Mouse (Mus musculus) lung, postnatal 0 days (tissue): ENCODE data around the gene Mybph. TPM values are rescaled to one million over a fixed set of nuclear protein-coding genes. Genes with fewer than 3 reads are reported as not detected.

Source experiments
- ATAC-seq: fragments of 200-750 bp; cut with Nextera tagmentation; 2 replicates; pipeline ENCODE4 v1.8.0; 2017; ENCODE audit warnings: moderate library complexity
- DNase-seq: peaks from one replicate; pipeline ENCODE4 v3.0.0-alpha.2; 2016; ENCODE audit warnings: low spot score
- H3K27ac ChIP-seq: fragments of 300-500 bp; sonication (generic); 2 replicates; pipeline ENCODE4 v1.5.1; 2014; ENCODE audit warnings: antibody characterized with exemption, mild to moderate bottlenecking, low read length, mixed read lengths
- H3K27me3 ChIP-seq: fragments of 300-500 bp; sonication (generic); replicated peaks from 2 replicates; pipeline ENCODE4 v1.6.1; 2014; ENCODE audit warnings: low read length, mixed read lengths; ENCODE audit not compliant: insufficient read depth
- H3K36me3 ChIP-seq: fragments of 300-500 bp; sonication (generic); 2 replicates; pipeline ENCODE4 v1.6.1; 2014; ENCODE audit warnings: low read length, mixed read lengths; ENCODE audit not compliant: insufficient read depth
- H3K4me1 ChIP-seq: fragments of 300-500 bp; sonication (generic); 2 replicates; pipeline ENCODE4 v1.6.1; 2014; ENCODE audit warnings: antibody characterized with exemption, low read depth, low read length, mixed read lengths; ENCODE audit not compliant: insufficient read depth
- H3K4me2 ChIP-seq: fragments of 300-500 bp; sonication (generic); replicated peaks from 2 replicates; pipeline ENCODE4 v1.6.1; 2014; ENCODE audit warnings: low read depth, mild to moderate bottlenecking, low read length, moderate library complexity, mixed read lengths
- H3K4me3 ChIP-seq: fragments of 300-500 bp; sonication (generic); 2 replicates; pipeline ENCODE4 v1.5.1; 2014; ENCODE audit warnings: low read depth, low read length
- H3K9ac ChIP-seq: fragments of 300-500 bp; sonication (generic); replicated peaks from 2 replicates; pipeline ENCODE4 v1.6.1; 2014; ENCODE audit warnings: low read depth, mild to moderate bottlenecking
- H3K9me3 ChIP-seq: fragments of 300-500 bp; sonication (generic); 2 replicates; pipeline ENCODE4 v1.6.1; 2016; ENCODE audit warnings: low read length, mixed read lengths
- CTCF ChIP-seq: IDR thresholded peaks from 2 replicates; pipeline ENCODE4 v1.5.1; 2016; ENCODE audit warnings: antibody characterized with exemption, mild to moderate bottlenecking
- EP300 ChIP-seq: IDR thresholded peaks from 2 replicates; pipeline ENCODE4 v1.6.1; 2016; ENCODE audit warnings: antibody characterized with exemption, mild to moderate bottlenecking, control low read depth
- WGBS: fragments of 180-500 bp; shearing (Covaris S2); extraction: QIAGEN DNeasy Blood & Tissue Kit; methylation state at CpG from one replicate; pipeline ENCODE4 v1.1.7; 2014; 5-methylcytosine and 5-hydroxymethylcytosine counted together
- polyA plus RNA-seq: library from polyadenylated mRNA; unstranded; fragments of >200 nt; fragmentation: Nextera tagmentation; extraction: Ambion mirVana; gene quantifications from 2 replicates; pipeline ENCODE4 v1.2.1, GENCODE M21; 2015

The Mybph gene
- polyA plus RNA-seq, 1 experiment from 2014 or later = 0.18 TPM

GRCm38 (mm10) chr1:134164454-134164853, 28.8 kb upstream of the Mybph start:
- ATAC-seq (peak; percentile 76), DNase-seq (peak; percentile 90)
- Histone ChIP-seq H3K4me3 (no peak overlapping the region), H3K36me3 (no peaks in the 10 kb centered on the region), H3K4me2 (no peak overlapping the region), H3K9me3 (no peaks in the 10 kb centered on the region), H3K9ac (no peak overlapping the region), H3K27ac (peak overlapping the region; percentile 85), H3K27me3 (no peaks in the 10 kb centered on the region), H3K4me1 (no peaks in the 10 kb centered on the region)
- 22% methylated on average over 4 of the region's 4 CpGs for WGBS
- no peak for TF ChIP-seq CTCF
- TF ChIP-seq EP300 = peak; percentile 93

- Histone ChIP-seq H3K27ac (no peak overlapping the region), H3K4me2 (no peak overlapping the region), H3K36me3 (no peaks in the 10 kb centered on the region), H3K27me3 (no peaks in the 10 kb centered on the region), H3K4me1 (no peaks in the 10 kb centered on the region), H3K9ac (no peak overlapping the region), H3K4me3 (no peak overlapping the region), H3K9me3 (no peaks in the 10 kb centered on the region)
- no peak for TF ChIP-seq CTCF
- DNase-seq = no peak
- no peak for ATAC-seq
- 89% methylated on average over 3 of the region's 3 CpGs for WGBS
Measured at GRCm38 (mm10) chr1:134166547-134166946, 26.7 kb upstream of the Mybph start.

DNA sequence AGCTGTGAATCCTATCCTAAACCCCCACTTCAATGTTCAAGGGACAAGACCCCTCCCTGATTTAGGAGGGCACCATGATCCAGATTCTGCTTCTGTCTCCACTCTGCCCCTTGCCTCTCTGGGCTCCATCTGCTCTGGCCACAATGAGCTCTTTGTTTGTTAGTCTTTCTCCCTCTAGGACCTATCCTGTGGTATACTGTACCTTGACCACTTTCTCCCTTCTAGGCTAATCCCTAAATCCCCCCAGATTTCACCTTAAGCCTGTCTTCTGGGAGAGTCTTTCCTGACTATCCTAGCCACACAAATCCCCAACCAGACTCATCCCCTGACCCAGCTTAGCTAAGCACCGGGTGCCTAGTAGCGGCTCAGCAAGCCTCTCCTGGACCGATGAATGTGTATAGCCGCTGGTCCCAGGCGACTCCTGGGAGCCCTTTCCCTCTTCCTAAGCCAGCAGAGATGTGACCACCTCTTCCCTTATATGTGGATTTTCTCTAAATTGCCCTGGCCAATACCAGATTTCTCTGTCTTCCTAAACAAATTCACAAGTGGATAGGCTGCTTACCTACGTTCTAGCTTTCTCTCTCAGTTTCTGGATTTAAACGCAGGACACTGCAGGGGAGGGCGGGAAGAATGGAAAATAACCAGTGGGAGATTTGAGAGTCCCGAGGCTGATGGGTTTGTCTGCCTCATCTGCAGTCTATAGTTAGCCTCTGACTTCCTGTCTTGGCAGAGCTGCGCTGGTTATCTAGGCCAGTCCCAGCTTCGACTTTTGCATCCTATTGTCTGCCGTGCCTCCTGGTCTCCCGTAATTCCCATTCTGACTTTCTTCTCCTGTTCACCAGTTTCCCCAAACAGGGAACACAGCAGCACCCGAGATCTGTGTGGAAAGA, 25.6 kb upstream of the Mybph start:
- Histone ChIP-seq H3K4me1 (no peaks in the 10 kb centered on the region), H3K9me3 (no peaks in the 10 kb centered on the region), H3K4me3 (no peak overlapping the region), H3K27me3 (no peaks in the 10 kb centered on the region), H3K27ac (no peak overlapping the region), H3K4me2 (no peak overlapping the region), H3K9ac (no peak overlapping the region), H3K36me3 (no peaks in the 10 kb centered on the region)
- ATAC-seq (no peak), DNase-seq (no peak)
- TF ChIP-seq EP300 (no peak), CTCF (no peak)
- WGBS = 52% methylated on average over 14 of the region's 14 CpGs

GRCm38 (mm10) chr1:134168567-134168966, 24.7 kb upstream of the Mybph start:
- H3K9me3 ChIP-seq = no peaks in the 10 kb centered on the region
- H3K4me1 ChIP-seq = no peaks in the 10 kb centered on the region
- DNase-seq (no peak), ATAC-seq (no peak)
- H3K36me3 ChIP-seq = no peaks in the 10 kb centered on the region
- no peak overlapping the region for H3K4me3 ChIP-seq
- 68% methylated on average over 3 of the region's 3 CpGs for WGBS
- H3K27me3 ChIP-seq = no peaks in the 10 kb centered on the region
- no peak overlapping the region for H3K4me2 ChIP-seq
- H3K9ac ChIP-seq = no peak overlapping the region
- no peak overlapping the region for H3K27ac ChIP-seq
- TF ChIP-seq EP300 (no peak), CTCF (no peak)

GRCm38 (mm10) chr1:134168985-134169697, 24.1 kb upstream of the Mybph start:
- H3K27ac ChIP-seq = no peak overlapping the region
- DNase-seq (no peak), ATAC-seq (no peak)
- no peak overlapping the region for H3K9ac ChIP-seq
- H3K4me1 ChIP-seq = no peaks in the 10 kb centered on the region
- no peaks in the 10 kb centered on the region for H3K27me3 ChIP-seq
- WGBS = 86% methylated on average over 8 of the region's 8 CpGs
- no peak for TF ChIP-seq EP300
- no peak for TF ChIP-seq CTCF
- H3K4me3 ChIP-seq = no peak overlapping the region
- H3K36me3 ChIP-seq = no peaks in the 10 kb centered on the region
- no peak overlapping the region for H3K4me2 ChIP-seq
- H3K9me3 ChIP-seq = no peaks in the 10 kb centered on the region

- H3K9me3 ChIP-seq = no peaks in the 10 kb centered on the region
- H3K27ac ChIP-seq = no peak overlapping the region
- H3K27me3 ChIP-seq = no peaks in the 10 kb centered on the region
- no peaks in the 10 kb centered on the region for H3K36me3 ChIP-seq
- no peak overlapping the region for H3K4me3 ChIP-seq
- TF ChIP-seq CTCF (no peak), EP300 (no peak)
- DNase-seq (no peak), ATAC-seq (no peak)
- no peak overlapping the region for H3K4me2 ChIP-seq
- no peaks in the 10 kb centered on the region for H3K4me1 ChIP-seq
- H3K9ac ChIP-seq = no peak overlapping the region
- 51% methylated on average over 7 of the region's 7 CpGs for WGBS
Measured at GRCm38 (mm10) chr1:134173081-134173480, 20.2 kb upstream of the Mybph start.
